Mouse (Mus musculus): ENCODE results near the gene C1qc. TPM values are rescaled to one million over a fixed set of nuclear protein-coding genes. Genes with fewer than 3 reads are reported as not detected.

The C1qc gene
- polyA plus RNA-seq, 1 experiment from 2014 or later: 33.0 TPM

GRCm38 (mm10) chr4:136895861-136896260 is 3.0 kb upstream of the C1qc start:
- WGBS (ENCODE audit: insufficient replicate concordance): 7% methylated on average over 15 of the region's 15 CpGs
- no peak for DNase-seq
- H3K9me3 ChIP-seq (replicated peaks): no peaks in the 10 kb centered on the region
- ATAC-seq (ENCODE audit: low read depth): no peak
- H3K27me3 ChIP-seq: peaks cover 36% of the 10 kb centered on the region
- H3K36me3 ChIP-seq: no peaks in the 10 kb centered on the region
- no peak overlapping the region for H3K9ac ChIP-seq
- H3K4me3 ChIP-seq (replicated peaks): no peak overlapping the region
- H3K4me1 ChIP-seq (replicated peaks): no peaks in the 10 kb centered on the region
- no peak overlapping the region for H3K4me2 ChIP-seq
- H3K27ac ChIP-seq: no peak overlapping the region

DNA sequence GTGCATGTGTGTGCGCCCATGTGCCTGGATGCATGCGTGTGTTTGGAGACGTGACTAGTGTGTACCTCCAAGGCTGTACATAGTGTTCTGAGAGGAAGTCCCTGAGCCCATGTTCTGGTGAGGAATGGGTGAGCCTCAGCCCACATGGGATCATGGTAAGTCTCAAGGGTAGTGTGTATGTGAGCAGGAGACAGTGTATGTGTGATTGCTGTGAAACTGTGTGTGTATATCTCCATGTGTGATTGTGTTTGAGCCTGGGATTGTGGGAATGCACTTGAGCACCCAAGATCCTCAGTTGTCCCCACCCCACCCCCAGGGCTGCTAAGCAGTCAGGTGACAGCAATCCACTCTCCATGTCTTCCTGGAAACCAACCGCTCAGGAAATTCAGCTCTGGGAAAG is 2.0 kb upstream of the C1qc start:
- no peaks in the 10 kb centered on the region for H3K36me3 ChIP-seq
- no peaks in the 10 kb centered on the region for H3K4me1 ChIP-seq (replicated peaks)
- DNase-seq (no peak), ATAC-seq (ENCODE audit: low read depth) (no peak)
- WGBS (ENCODE audit: insufficient replicate concordance): 48% methylated on average over 4 of the region's 4 CpGs
- peaks cover 34% of the 10 kb centered on the region for H3K27me3 ChIP-seq
- H3K4me2 ChIP-seq: no peak overlapping the region
- H3K4me3 ChIP-seq (replicated peaks): no peak overlapping the region
- H3K9me3 ChIP-seq (replicated peaks): no peaks in the 10 kb centered on the region
- no peak overlapping the region for H3K9ac ChIP-seq
- H3K27ac ChIP-seq: no peak overlapping the region

DNA sequence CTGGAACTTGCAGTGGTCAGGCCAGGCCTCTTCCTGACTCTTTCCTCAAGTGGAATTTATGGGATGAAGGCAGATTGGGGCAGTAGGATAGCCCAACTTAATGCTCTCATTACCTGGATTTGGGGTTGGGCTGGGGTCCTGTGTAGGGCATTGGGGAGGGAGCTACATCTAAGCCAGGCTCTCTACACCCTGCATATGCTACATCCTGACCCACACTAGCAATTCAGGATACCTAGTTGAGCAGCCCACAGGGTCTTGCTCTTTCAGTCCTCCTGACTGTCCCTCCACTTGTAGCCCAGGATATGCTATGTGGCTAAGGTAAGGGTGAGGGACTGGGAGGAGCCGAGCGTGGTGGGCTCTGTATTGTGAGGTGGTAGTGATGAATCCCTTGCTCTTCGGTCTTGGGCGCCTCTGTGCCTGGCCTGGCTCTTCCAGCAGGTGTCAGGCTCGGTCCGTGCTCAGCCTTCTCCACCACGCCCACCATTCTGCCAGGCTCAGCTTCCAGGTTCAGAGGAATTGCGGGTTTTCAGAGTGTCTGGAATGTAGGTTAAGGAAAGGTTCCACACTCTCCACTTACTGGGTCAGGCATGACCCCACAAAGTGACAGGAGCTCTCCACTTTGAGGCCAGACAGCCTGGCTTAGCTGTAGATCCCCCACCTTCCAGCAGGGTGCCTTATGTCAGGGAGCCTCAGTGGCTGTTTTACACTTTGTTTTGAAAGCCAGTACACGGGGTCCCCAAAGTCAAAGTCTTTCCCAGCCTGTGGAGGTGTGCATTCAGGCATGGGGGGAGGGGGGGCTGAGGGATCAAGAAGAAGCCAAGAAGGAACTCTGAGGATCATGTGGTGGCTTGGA is 1.1 kb upstream of the C1qc start:
- WGBS (ENCODE audit: insufficient replicate concordance): 4% methylated on average over 9 of the region's 9 CpGs
- no peak overlapping the region for H3K4me2 ChIP-seq
- H3K36me3 ChIP-seq: no peaks in the 10 kb centered on the region
- peaks cover 33% of the 10 kb centered on the region for H3K27me3 ChIP-seq
- no peak overlapping the region for H3K9ac ChIP-seq
- H3K4me1 ChIP-seq (replicated peaks): no peaks in the 10 kb centered on the region
- H3K27ac ChIP-seq: no peak overlapping the region
- DNase-seq (no peak), ATAC-seq (ENCODE audit: low read depth) (no peak; the same call in 1 of the 2 replicates)
- H3K9me3 ChIP-seq (replicated peaks): no peaks in the 10 kb centered on the region
- no peak overlapping the region for H3K4me3 ChIP-seq (replicated peaks)

DNA sequence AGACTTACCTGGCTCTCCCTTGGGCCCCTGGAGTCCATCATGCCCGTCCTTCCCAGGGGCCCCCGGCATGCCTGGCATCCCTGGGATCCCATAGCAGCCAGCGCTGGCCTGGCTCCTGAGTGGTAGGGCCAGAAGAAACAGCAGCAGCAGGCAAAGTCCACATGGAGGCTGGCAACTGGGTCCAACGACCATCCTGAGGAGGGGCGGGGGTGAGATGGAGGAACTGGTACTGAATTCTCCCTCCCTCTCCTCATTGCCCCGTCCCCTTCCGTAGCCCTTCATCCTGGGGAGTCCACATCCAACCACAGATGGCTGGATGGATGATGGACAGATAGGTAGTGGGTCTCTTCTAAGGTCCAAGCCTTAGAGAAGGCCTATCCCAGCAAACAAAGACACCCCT is 494 bp downstream of the C1qc start:
- no peaks in the 10 kb centered on the region for H3K4me1 ChIP-seq (replicated peaks)
- WGBS (ENCODE audit: insufficient replicate concordance): 45% methylated on average over 7 of the region's 7 CpGs
- no peak overlapping the region for H3K4me2 ChIP-seq
- 0 out of 2 replicates have a peak overlapping the region, but pooled peaks have one; percentile 6 for H3K9ac ChIP-seq
- peaks cover 30% of the 10 kb centered on the region for H3K27me3 ChIP-seq
- ATAC-seq (ENCODE audit: low read depth) (peak; percentile 23; the same call in 1 of the 2 replicates), DNase-seq (no peak)
- H3K4me3 ChIP-seq (replicated peaks): no peak overlapping the region
- H3K36me3 ChIP-seq: no peaks in the 10 kb centered on the region
- no peaks in the 10 kb centered on the region for H3K9me3 ChIP-seq (replicated peaks)
- H3K27ac ChIP-seq: no peak overlapping the region

GRCm38 (mm10) chr4:136891115-136891514 is 1.8 kb downstream of the C1qc start:
- Histone ChIP-seq H3K27ac (no peak overlapping the region), H3K4me1 (replicated peaks) (no peaks in the 10 kb centered on the region), H3K27me3 (peaks cover 18% of the 10 kb centered on the region), H3K36me3 (no peaks in the 10 kb centered on the region), H3K4me3 (replicated peaks) (no peak overlapping the region), H3K4me2 (no peak overlapping the region), H3K9ac (no peak overlapping the region), H3K9me3 (replicated peaks) (no peaks in the 10 kb centered on the region)
- DNase-seq: no peak
- no peak for ATAC-seq (ENCODE audit: low read depth)
- WGBS (ENCODE audit: insufficient replicate concordance): 56% methylated on average over 4 of the region's 4 CpGs

DNA sequence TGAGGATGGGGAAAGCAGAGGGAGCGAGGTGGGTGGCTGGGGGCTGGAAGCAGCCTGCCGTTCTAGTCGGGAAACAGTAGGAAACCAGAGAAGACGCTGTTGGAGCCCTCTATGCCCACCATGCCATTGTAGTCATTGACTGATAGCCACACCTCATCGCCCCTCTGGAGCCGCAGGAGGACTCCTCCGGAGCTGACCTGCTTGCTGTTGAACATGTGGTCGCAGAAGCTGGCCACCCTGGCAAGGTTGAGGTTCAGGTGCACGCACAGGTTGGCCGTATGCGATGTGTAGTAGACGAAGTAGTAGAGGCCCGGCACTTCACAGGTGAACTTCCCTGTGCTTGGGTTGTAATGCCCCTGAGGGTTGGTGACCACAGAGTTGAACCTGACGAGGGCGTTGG is 2.9 kb downstream of the C1qc start:
- DNase-seq: no peak
- no peak overlapping the region for H3K27ac ChIP-seq
- no peaks in the 10 kb centered on the region for H3K4me1 ChIP-seq (replicated peaks)
- no peaks in the 10 kb centered on the region for H3K9me3 ChIP-seq (replicated peaks)
- H3K36me3 ChIP-seq: no peaks in the 10 kb centered on the region
- no peak overlapping the region for H3K4me2 ChIP-seq
- no peak overlapping the region for H3K9ac ChIP-seq
- 77% methylated on average over 15 of the region's 15 CpGs for WGBS (ENCODE audit: insufficient replicate concordance)
- peaks cover 6% of the 10 kb centered on the region for H3K27me3 ChIP-seq
- no peak for ATAC-seq (ENCODE audit: low read depth)
- no peak overlapping the region for H3K4me3 ChIP-seq (replicated peaks)

DNA sequence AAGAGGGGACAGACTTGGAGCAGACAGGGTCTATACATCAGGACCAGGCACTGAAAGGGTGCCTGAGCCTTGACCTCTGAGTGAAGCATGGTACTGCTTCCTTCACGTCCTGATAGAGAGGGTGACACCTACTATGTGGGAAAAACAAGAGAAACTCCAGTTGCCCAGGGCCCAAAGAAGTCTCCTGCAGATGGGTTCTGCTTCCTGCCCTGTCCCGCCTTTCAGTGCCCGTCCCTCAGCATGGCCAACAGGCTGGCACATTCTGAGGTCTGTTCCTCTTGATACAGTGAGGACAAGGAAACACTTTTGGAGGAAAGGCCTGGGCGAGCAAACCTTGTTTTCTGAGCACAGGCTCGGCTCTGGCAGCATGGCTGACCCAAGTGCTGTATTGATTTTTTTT is 5.2 kb downstream of the C1qc start:
- no peak overlapping the region for H3K4me2 ChIP-seq
- H3K27ac ChIP-seq: no peak overlapping the region
- no peak overlapping the region for H3K9ac ChIP-seq
- no peaks in the 10 kb centered on the region for H3K27me3 ChIP-seq
- no peak overlapping the region for H3K4me3 ChIP-seq (replicated peaks)
- H3K4me1 ChIP-seq (replicated peaks): no peaks in the 10 kb centered on the region
- no peaks in the 10 kb centered on the region for H3K9me3 ChIP-seq (replicated peaks)
- ATAC-seq (ENCODE audit: low read depth) (no peak), DNase-seq (no peak)
- H3K36me3 ChIP-seq: no peaks in the 10 kb centered on the region
- WGBS (ENCODE audit: insufficient replicate concordance): 42% methylated on average over 5 of the region's 5 CpGs

DNA sequence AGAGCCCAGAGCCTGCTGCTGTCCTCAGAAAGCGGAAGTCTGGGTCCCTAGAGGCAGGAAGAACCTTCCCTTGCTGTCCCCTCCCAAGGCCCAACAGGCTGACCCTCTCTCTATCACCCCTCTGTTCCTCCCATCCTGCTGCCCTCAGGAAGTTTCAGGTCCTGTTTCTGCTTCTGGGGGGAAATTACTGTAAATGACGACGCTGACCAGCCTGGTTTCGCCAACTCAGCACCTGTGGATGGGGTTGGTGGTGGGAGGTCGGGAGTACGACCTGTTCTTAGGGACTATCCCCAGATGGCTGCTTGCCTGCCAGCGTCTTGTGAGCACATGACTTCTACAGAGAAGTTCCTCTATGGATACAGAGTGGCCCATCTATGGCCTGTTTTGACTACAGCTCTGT is 6.8 kb downstream of the C1qc start, which contains the start of gene C1qb:
TSS of gene C1qb (minus strand) at position 87 of the 400 bp plus-strand sequence.
- H3K27me3 ChIP-seq: no peaks in the 10 kb centered on the region
- H3K4me1 ChIP-seq (replicated peaks): no peaks in the 10 kb centered on the region
- no peak within 1 kb of the TSS; the same call in 1 of the 2 replicates for H3K27ac ChIP-seq
- H3K9me3 ChIP-seq (replicated peaks): no peaks in the 10 kb centered on the region
- DNase-seq (no peak), ATAC-seq (ENCODE audit: low read depth) (0 out of 2 replicates have a peak, but pooled peaks have one; percentile 15)
- 39% methylated on average over 7 of the region's 7 CpGs for WGBS (ENCODE audit: insufficient replicate concordance)
- H3K9ac ChIP-seq: no peak within 1 kb of the TSS
- H3K4me3 ChIP-seq (replicated peaks): 0 out of 2 replicates have a peak within 1 kb of the TSS, but pooled peaks have one; percentile 7
- H3K4me2 ChIP-seq: no peak within 1 kb of the TSS
- no peaks in the 10 kb centered on the region for H3K36me3 ChIP-seq

- H3K36me3 ChIP-seq: no peaks in the 10 kb centered on the region
- no peak for ATAC-seq (ENCODE audit: low read depth)
- no peak overlapping the region for H3K4me3 ChIP-seq (replicated peaks)
- H3K9ac ChIP-seq: no peak overlapping the region
- H3K4me1 ChIP-seq (replicated peaks): no peaks in the 10 kb centered on the region
- DNase-seq: no peak
- no peak overlapping the region for H3K4me2 ChIP-seq
- H3K27ac ChIP-seq: no peak overlapping the region
- WGBS (ENCODE audit: insufficient replicate concordance): 13% methylated on average over 5 of the region's 5 CpGs
- no peaks in the 10 kb centered on the region for H3K9me3 ChIP-seq (replicated peaks)
- 0 out of 2 replicates have a peak, but pooled peaks cover 2% of the 10 kb centered on the region for H3K27me3 ChIP-seq
These were observed 14.3 kb downstream of the C1qc start for GRCm38 (mm10) chr4:136878601-136879000.

- 37% methylated on average over 8 of the region's 8 CpGs for WGBS (ENCODE audit: insufficient replicate concordance)
These were observed 14.7 kb downstream of the C1qc start for GRCm38 (mm10) chr4:136878171-136878570.

GRCm38 (mm10) chr4:136876971-136877370 is 15.9 kb downstream of the C1qc start:
- H3K27ac ChIP-seq: no peak overlapping the region
- WGBS (ENCODE audit: insufficient replicate concordance): 17% methylated on average over 7 of the region's 7 CpGs
- H3K9ac ChIP-seq: no peak overlapping the region
- H3K9me3 ChIP-seq (replicated peaks): no peaks in the 10 kb centered on the region
- DNase-seq (no peak), ATAC-seq (ENCODE audit: low read depth) (no peak)
- 0 out of 2 replicates have a peak, but pooled peaks cover 2% of the 10 kb centered on the region for H3K27me3 ChIP-seq
- H3K4me2 ChIP-seq: no peak overlapping the region
- H3K36me3 ChIP-seq: no peaks in the 10 kb centered on the region
- H3K4me3 ChIP-seq (replicated peaks): no peak overlapping the region
- no peaks in the 10 kb centered on the region for H3K4me1 ChIP-seq (replicated peaks)

More at GRCm38 (mm10) chr4:136878171-136878570, 14.7 kb downstream of the C1qc start:
- no peak overlapping the region for H3K9ac ChIP-seq
- no peaks in the 10 kb centered on the region for H3K4me1 ChIP-seq (replicated peaks)
- no peak for DNase-seq
- no peak overlapping the region for H3K4me2 ChIP-seq
- no peaks in the 10 kb centered on the region for H3K36me3 ChIP-seq
- H3K9me3 ChIP-seq (replicated peaks): no peaks in the 10 kb centered on the region
- H3K27me3 ChIP-seq: 0 out of 2 replicates have a peak, but pooled peaks cover 2% of the 10 kb centered on the region
- no peak for ATAC-seq (ENCODE audit: low read depth)
- H3K4me3 ChIP-seq (replicated peaks): no peak overlapping the region
- no peak overlapping the region for H3K27ac ChIP-seq

All from liver, embryonic 13.5 days (tissue).